Mouse (Mus musculus): ENCODE measurements around the gene Tmem183a. TPM values are rescaled to one million over a fixed set of nuclear protein-coding genes. Genes with fewer than 3 reads are reported as not detected.

Gene Tmem183a
- polyA plus RNA-seq, 1 experiment from 2014 or later, result 93.0 TPM

GRCm38 (mm10) chr1:134361195-134361856 lies 453 bp downstream of the Tmem183a start:
- Histone ChIP-seq H3K4me2 (replicated peaks; ENCODE audit: low read depth, low read length) (peak overlapping the region; percentile 72), H3K9me3 (ENCODE audit: control insufficient read depth, low read depth, low read length) (no peaks in the 10 kb centered on the region), H3K9ac (replicated peaks; ENCODE audit: low read depth, low read length) (peak overlapping the region; percentile 82), H3K4me1 (ENCODE audit: control insufficient read depth, insufficient read depth, low read length) (peaks cover 6% of the 10 kb centered on the region; the same call in 1 of the 2 replicates), H3K4me3 (ENCODE audit: low read depth, low read length) (peak overlapping the region; percentile 85), H3K36me3 (ENCODE audit: control insufficient read depth, insufficient read depth, low read length) (peaks cover 22% of the 10 kb centered on the region), H3K27me3 (ENCODE audit: control insufficient read depth, insufficient read depth, low read length) (no peaks in the 10 kb centered on the region), H3K27ac (ENCODE audit: low read length) (peak overlapping the region; percentile 78)
- ATAC-seq (ENCODE audit: insufficient number of reproducible peaks, insufficient read depth, low FRiP score, low read depth), result peak; percentile 80
- WGBS, result 2% methylated on average over 44 of the region's 44 CpGs

GRCm38 (mm10) chr1:134360656-134361055 lies 1.1 kb downstream of the Tmem183a start:
- Histone ChIP-seq H3K9me3 (ENCODE audit: control insufficient read depth, low read depth, low read length) (no peaks in the 10 kb centered on the region), H3K4me1 (ENCODE audit: control insufficient read depth, insufficient read depth, low read length) (peaks cover 6% of the 10 kb centered on the region; the same call in 1 of the 2 replicates), H3K27me3 (ENCODE audit: control insufficient read depth, insufficient read depth, low read length) (no peaks in the 10 kb centered on the region), H3K9ac (replicated peaks; ENCODE audit: low read depth, low read length) (peak overlapping the region; percentile 82), H3K4me2 (replicated peaks; ENCODE audit: low read depth, low read length) (peak overlapping the region; percentile 72), H3K27ac (ENCODE audit: low read length) (no peak overlapping the region), H3K4me3 (ENCODE audit: low read depth, low read length) (peak overlapping the region; percentile 85), H3K36me3 (ENCODE audit: control insufficient read depth, insufficient read depth, low read length) (peaks cover 29% of the 10 kb centered on the region)
- 76% methylated on average over 7 of the region's 7 CpGs for WGBS
- no peak for ATAC-seq (ENCODE audit: insufficient number of reproducible peaks, insufficient read depth, low FRiP score, low read depth)

- H3K9me3 ChIP-seq (ENCODE audit: control insufficient read depth, low read depth, low read length), result no peaks in the 10 kb centered on the region
- peaks cover 60% of the 10 kb centered on the region for H3K36me3 ChIP-seq (ENCODE audit: control insufficient read depth, insufficient read depth, low read length)
- H3K27ac ChIP-seq (ENCODE audit: low read length), result no peak overlapping the region
- H3K9ac ChIP-seq (replicated peaks; ENCODE audit: low read depth, low read length), result no peak overlapping the region
- WGBS, result 58% methylated on average over 4 of the region's 4 CpGs
- no peak overlapping the region for H3K4me2 ChIP-seq (replicated peaks; ENCODE audit: low read depth, low read length)
- no peaks in the 10 kb centered on the region for H3K27me3 ChIP-seq (ENCODE audit: control insufficient read depth, insufficient read depth, low read length)
- peaks cover 6% of the 10 kb centered on the region; the same call in 1 of the 2 replicates for H3K4me1 ChIP-seq (ENCODE audit: control insufficient read depth, insufficient read depth, low read length)
- H3K4me3 ChIP-seq (ENCODE audit: low read depth, low read length), result no peak overlapping the region
- no peak for ATAC-seq (ENCODE audit: insufficient number of reproducible peaks, insufficient read depth, low FRiP score, low read depth)
These were observed 4.3 kb downstream of the Tmem183a start for GRCm38 (mm10) chr1:134357461-134357860.

DNA sequence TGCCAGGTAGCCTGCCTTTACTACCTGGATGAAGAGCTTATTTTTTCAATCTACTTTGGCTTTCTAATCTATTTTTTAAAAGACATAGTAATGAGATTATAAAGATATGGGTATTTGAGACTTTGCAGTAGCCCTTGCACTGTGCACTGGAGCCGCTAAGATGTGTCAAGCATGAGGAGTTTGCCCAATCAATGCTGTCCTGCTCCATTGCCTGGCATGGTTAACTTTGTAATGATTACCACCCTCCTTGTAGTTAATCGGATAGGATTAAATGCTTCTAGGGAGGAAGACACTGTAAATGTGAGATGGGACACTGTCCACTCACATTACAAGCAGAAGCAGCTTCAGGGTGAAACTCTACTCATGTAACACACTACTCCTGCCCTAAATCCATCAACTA lies 8.5 kb downstream of the Tmem183a start:
- no peak for ATAC-seq (ENCODE audit: insufficient number of reproducible peaks, insufficient read depth, low FRiP score, low read depth)
- peaks cover 81% of the 10 kb centered on the region for H3K36me3 ChIP-seq (ENCODE audit: control insufficient read depth, insufficient read depth, low read length)

GRCm38 (mm10) chr1:134347791-134348190 lies 14.0 kb downstream of the Tmem183a start:
- H3K9ac ChIP-seq (replicated peaks; ENCODE audit: low read depth, low read length), result no peak overlapping the region
- no peaks in the 10 kb centered on the region for H3K27me3 ChIP-seq (ENCODE audit: control insufficient read depth, insufficient read depth, low read length)
- no peak overlapping the region for H3K27ac ChIP-seq (ENCODE audit: low read length)
- ATAC-seq (ENCODE audit: insufficient number of reproducible peaks, insufficient read depth, low FRiP score, low read depth), result no peak
- H3K36me3 ChIP-seq (ENCODE audit: control insufficient read depth, insufficient read depth, low read length), result peaks cover 52% of the 10 kb centered on the region
- 0 out of 2 replicates have a peak, but pooled peaks cover 6% of the 10 kb centered on the region for H3K4me1 ChIP-seq (ENCODE audit: control insufficient read depth, insufficient read depth, low read length)
- H3K9me3 ChIP-seq (ENCODE audit: control insufficient read depth, low read depth, low read length), result no peaks in the 10 kb centered on the region
- 91% methylated on average over 9 of the region's 9 CpGs for WGBS
- H3K4me3 ChIP-seq (ENCODE audit: low read depth, low read length), result no peak overlapping the region
- H3K4me2 ChIP-seq (replicated peaks; ENCODE audit: low read depth, low read length), result no peak overlapping the region

More for the DNA sequence above, 8.5 kb downstream of the Tmem183a start:
- no peak overlapping the region for H3K4me3 ChIP-seq (ENCODE audit: low read depth, low read length)
- H3K27ac ChIP-seq (ENCODE audit: low read length), result no peak overlapping the region
- H3K9ac ChIP-seq (replicated peaks; ENCODE audit: low read depth, low read length), result no peak overlapping the region
- H3K4me1 ChIP-seq (ENCODE audit: control insufficient read depth, insufficient read depth, low read length), result no peaks in the 10 kb centered on the region
- no peaks in the 10 kb centered on the region for H3K27me3 ChIP-seq (ENCODE audit: control insufficient read depth, insufficient read depth, low read length)
- H3K9me3 ChIP-seq (ENCODE audit: control insufficient read depth, low read depth, low read length), result no peaks in the 10 kb centered on the region
- 100% methylated on average over 2 of the region's 2 CpGs for WGBS
- no peak overlapping the region for H3K4me2 ChIP-seq (replicated peaks; ENCODE audit: low read depth, low read length)

DNA sequence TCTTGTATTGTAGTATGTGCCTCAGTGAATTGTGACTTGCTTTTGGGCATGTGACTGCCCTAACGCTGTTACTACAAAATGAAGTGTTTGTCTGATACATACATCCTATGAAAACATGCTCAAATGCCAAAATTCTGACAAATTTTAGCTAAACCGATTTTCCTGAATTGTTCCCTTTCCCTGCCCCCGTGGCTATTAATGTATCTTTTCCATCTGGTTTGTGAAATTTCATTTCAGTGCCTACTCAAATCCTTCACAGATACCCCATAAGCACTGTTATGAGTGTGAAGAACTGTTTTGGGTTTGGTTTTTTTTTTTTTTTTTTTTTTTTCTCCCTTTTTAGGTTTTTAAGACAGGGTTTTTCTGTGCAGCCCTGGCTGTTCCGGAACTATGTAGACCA lies 16.7 kb downstream of the Tmem183a start:
- no peak overlapping the region for H3K27ac ChIP-seq (ENCODE audit: low read length)
- ATAC-seq (ENCODE audit: insufficient number of reproducible peaks, insufficient read depth, low FRiP score, low read depth), result no peak
- H3K36me3 ChIP-seq (ENCODE audit: control insufficient read depth, insufficient read depth, low read length), result peaks cover 29% of the 10 kb centered on the region
- no peaks in the 10 kb centered on the region for H3K27me3 ChIP-seq (ENCODE audit: control insufficient read depth, insufficient read depth, low read length)
- 77% methylated on average over 4 of the region's 4 CpGs for WGBS
- peak overlapping the region; percentile 48 for H3K4me3 ChIP-seq (ENCODE audit: low read depth, low read length)
- no peaks in the 10 kb centered on the region for H3K9me3 ChIP-seq (ENCODE audit: control insufficient read depth, low read depth, low read length)
- peak overlapping the region; percentile 91 for H3K4me2 ChIP-seq (replicated peaks; ENCODE audit: low read depth, low read length)
- H3K4me1 ChIP-seq (ENCODE audit: control insufficient read depth, insufficient read depth, low read length), result 0 out of 2 replicates have a peak, but pooled peaks cover 6% of the 10 kb centered on the region
- no peak overlapping the region for H3K9ac ChIP-seq (replicated peaks; ENCODE audit: low read depth, low read length)

- peak overlapping the region; percentile 55; the same call in 1 of the 2 replicates for H3K27ac ChIP-seq (ENCODE audit: low read length)
- 1% methylated on average over 54 of the region's 54 CpGs for WGBS
These were observed 17.5 kb downstream of the Tmem183a start for GRCm38 (mm10) chr1:134344005-134344950.

DNA sequence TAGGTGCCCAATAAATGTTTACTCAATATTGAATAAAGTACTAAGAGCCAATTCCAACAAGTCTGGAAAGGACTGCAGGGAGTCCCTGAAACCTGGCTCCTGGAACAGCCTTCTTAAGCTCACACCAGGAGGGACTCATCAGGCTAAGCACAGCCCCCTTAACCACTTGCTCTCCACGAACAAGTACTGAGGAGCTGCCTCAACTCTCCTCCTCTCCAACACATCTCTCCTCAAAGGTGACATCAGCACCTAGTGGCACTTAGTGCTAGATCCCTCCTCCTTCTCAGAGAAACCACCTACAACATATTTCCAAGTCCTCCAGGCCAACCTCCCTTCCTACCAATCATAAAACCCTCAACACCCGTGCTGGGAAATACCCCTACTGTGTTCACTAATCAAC lies 18.2 kb downstream of the Tmem183a start:
- H3K27ac ChIP-seq (ENCODE audit: low read length), result no peak overlapping the region
- H3K36me3 ChIP-seq (ENCODE audit: control insufficient read depth, insufficient read depth, low read length), result peaks cover 20% of the 10 kb centered on the region
- 0 out of 2 replicates have a peak, but pooled peaks cover 6% of the 10 kb centered on the region for H3K4me1 ChIP-seq (ENCODE audit: control insufficient read depth, insufficient read depth, low read length)
- ATAC-seq (ENCODE audit: insufficient number of reproducible peaks, insufficient read depth, low FRiP score, low read depth), result no peak
- H3K4me3 ChIP-seq (ENCODE audit: low read depth, low read length), result peak overlapping the region; percentile 48
- H3K4me2 ChIP-seq (replicated peaks; ENCODE audit: low read depth, low read length), result peak overlapping the region; percentile 91
- no peaks in the 10 kb centered on the region for H3K27me3 ChIP-seq (ENCODE audit: control insufficient read depth, insufficient read depth, low read length)
- WGBS, result 13% methylated on average over 2 of the region's 2 CpGs
- no peaks in the 10 kb centered on the region for H3K9me3 ChIP-seq (ENCODE audit: control insufficient read depth, low read depth, low read length)
- no peak overlapping the region for H3K9ac ChIP-seq (replicated peaks; ENCODE audit: low read depth, low read length)

More at GRCm38 (mm10) chr1:134344005-134344950, 17.5 kb downstream of the Tmem183a start:
- Histone ChIP-seq H3K36me3 (ENCODE audit: control insufficient read depth, insufficient read depth, low read length) (peaks cover 21% of the 10 kb centered on the region), H3K9me3 (ENCODE audit: control insufficient read depth, low read depth, low read length) (no peaks in the 10 kb centered on the region), H3K4me2 (replicated peaks; ENCODE audit: low read depth, low read length) (peak overlapping the region; percentile 91), H3K27me3 (ENCODE audit: control insufficient read depth, insufficient read depth, low read length) (no peaks in the 10 kb centered on the region), H3K4me1 (ENCODE audit: control insufficient read depth, insufficient read depth, low read length) (0 out of 2 replicates have a peak, but pooled peaks cover 6% of the 10 kb centered on the region), H3K9ac (replicated peaks; ENCODE audit: low read depth, low read length) (peak overlapping the region; percentile 58), H3K4me3 (ENCODE audit: low read depth, low read length) (peak overlapping the region; percentile 48)
- peak; percentile 94 for ATAC-seq (ENCODE audit: insufficient number of reproducible peaks, insufficient read depth, low FRiP score, low read depth)

All from stomach, embryonic 14.5 days (tissue).